Mouse (Mus musculus): ENCODE results near the gene Olr1. TPM values are rescaled to one million over a fixed set of nuclear protein-coding genes. Genes with fewer than 3 reads are reported as not detected.

The Olr1 gene
- not detected in 2 replicates for polyA plus RNA-seq (2015; fragmentation: Nextera tagmentation; extraction: Ambion mirVana)

- Histone ChIP-seq H3K27ac (no peak within 1 kb of the TSS), H3K27me3 (no peaks in the 10 kb centered on the region), H3K36me3 (no peaks in the 10 kb centered on the region), H3K9me3 (peaks cover 4% of the 10 kb centered on the region), H3K4me3 (no peak within 1 kb of the TSS), H3K4me1 (no peaks in the 10 kb centered on the region), H3K4me2 (replicated peaks) (no peak within 1 kb of the TSS), H3K9ac (no peak within 1 kb of the TSS)
- WGBS, result 85% methylated on average over 9 of the region's 9 CpGs
- ATAC-seq (ENCODE audit: low FRiP score, low read depth), result no peak
Measured at GRCm38 (mm10) chr6:129507024-129507423, at the start of gene Olr1. TSS of gene Olr1 (minus strand) at chr6:129507165.

GRCm38 (mm10) chr6:129548009-129548408 lies 41.0 kb upstream of the Olr1 start:
- H3K36me3 ChIP-seq, result no peaks in the 10 kb centered on the region
- no peak overlapping the region for H3K4me2 ChIP-seq (replicated peaks)
- no peak overlapping the region for H3K9ac ChIP-seq
- no peaks in the 10 kb centered on the region for H3K4me1 ChIP-seq
- no peaks in the 10 kb centered on the region for H3K27me3 ChIP-seq
- WGBS, result 70% methylated on average over 3 of the region's 3 CpGs
- no peaks in the 10 kb centered on the region for H3K9me3 ChIP-seq
- no peak overlapping the region for H3K27ac ChIP-seq
- no peak for ATAC-seq (ENCODE audit: low FRiP score, low read depth)
- H3K4me3 ChIP-seq, result no peak overlapping the region

- no peak for ATAC-seq (ENCODE audit: low FRiP score, low read depth)
- Histone ChIP-seq H3K9me3 (no peaks in the 10 kb centered on the region), H3K4me1 (no peaks in the 10 kb centered on the region), H3K36me3 (0 out of 2 replicates have a peak, but pooled peaks cover 7% of the 10 kb centered on the region), H3K9ac (no peak overlapping the region), H3K4me3 (no peak overlapping the region), H3K27me3 (no peaks in the 10 kb centered on the region), H3K27ac (no peak overlapping the region), H3K4me2 (replicated peaks) (no peak overlapping the region)
- 82% methylated on average over 2 of the region's 2 CpGs for WGBS
Measured at GRCm38 (mm10) chr6:129547277-129547676, 40.3 kb upstream of the Olr1 start.

GRCm38 (mm10) chr6:129543709-129544606 lies 37.0 kb upstream of the Olr1 start:
- 66% methylated on average over 6 of the region's 6 CpGs for WGBS
- no peaks in the 10 kb centered on the region for H3K4me1 ChIP-seq
- H3K27me3 ChIP-seq, result no peaks in the 10 kb centered on the region
- no peak overlapping the region for H3K9ac ChIP-seq
- no peak overlapping the region for H3K27ac ChIP-seq
- peak; percentile 82 for ATAC-seq (ENCODE audit: low FRiP score, low read depth)
- H3K36me3 ChIP-seq, result peaks cover 37% of the 10 kb centered on the region
- H3K4me3 ChIP-seq, result no peak overlapping the region
- H3K9me3 ChIP-seq, result no peaks in the 10 kb centered on the region
- no peak overlapping the region for H3K4me2 ChIP-seq (replicated peaks)

- Histone ChIP-seq H3K27ac (no peak overlapping the region), H3K36me3 (peaks cover 52% of the 10 kb centered on the region), H3K9ac (no peak overlapping the region), H3K4me1 (no peaks in the 10 kb centered on the region), H3K4me2 (replicated peaks) (no peak overlapping the region), H3K27me3 (no peaks in the 10 kb centered on the region), H3K4me3 (no peak overlapping the region), H3K9me3 (no peaks in the 10 kb centered on the region)
- no peak for ATAC-seq (ENCODE audit: low FRiP score, low read depth)
- 86% methylated on average over 3 of the region's 3 CpGs for WGBS
Measured at GRCm38 (mm10) chr6:129542540-129542939, 35.6 kb upstream of the Olr1 start.

- no peaks in the 10 kb centered on the region for H3K27me3 ChIP-seq
- H3K36me3 ChIP-seq, result peaks cover 53% of the 10 kb centered on the region
- no peak for ATAC-seq (ENCODE audit: low FRiP score, low read depth)
- no peak overlapping the region for H3K27ac ChIP-seq
- no peak overlapping the region for H3K9ac ChIP-seq
- H3K4me3 ChIP-seq, result no peak overlapping the region
- no peaks in the 10 kb centered on the region for H3K4me1 ChIP-seq
- H3K4me2 ChIP-seq (replicated peaks), result no peak overlapping the region
- H3K9me3 ChIP-seq, result no peaks in the 10 kb centered on the region
- 90% methylated on average over 9 of the region's 9 CpGs for WGBS
Measured at GRCm38 (mm10) chr6:129541931-129542330, 35.0 kb upstream of the Olr1 start.

- H3K36me3 ChIP-seq, result peaks cover 53% of the 10 kb centered on the region
- no peak for ATAC-seq (ENCODE audit: low FRiP score, low read depth)
Measured at GRCm38 (mm10) chr6:129538555-129538954, 31.6 kb upstream of the Olr1 start.

GRCm38 (mm10) chr6:129535723-129536122 lies 28.8 kb upstream of the Olr1 start:
- H3K9me3 ChIP-seq, result no peaks in the 10 kb centered on the region
- no peak overlapping the region for H3K4me3 ChIP-seq
- peaks cover 33% of the 10 kb centered on the region for H3K36me3 ChIP-seq
- no peak overlapping the region for H3K27ac ChIP-seq
- H3K4me2 ChIP-seq (replicated peaks), result no peak overlapping the region; the same call in 1 of the 2 replicates
- H3K9ac ChIP-seq, result no peak overlapping the region
- H3K4me1 ChIP-seq, result peaks cover 22% of the 10 kb centered on the region
- ATAC-seq (ENCODE audit: low FRiP score, low read depth), result no peak
- 78% methylated on average over 4 of the region's 4 CpGs for WGBS
- no peaks in the 10 kb centered on the region for H3K27me3 ChIP-seq

More at GRCm38 (mm10) chr6:129538555-129538954, 31.6 kb upstream of the Olr1 start:
- no peaks in the 10 kb centered on the region for H3K27me3 ChIP-seq
- H3K4me2 ChIP-seq (replicated peaks), result no peak overlapping the region
- H3K4me1 ChIP-seq, result peaks cover 18% of the 10 kb centered on the region
- WGBS, result 89% methylated on average over 6 of the region's 6 CpGs
- no peak overlapping the region for H3K9ac ChIP-seq
- no peak overlapping the region for H3K4me3 ChIP-seq
- no peaks in the 10 kb centered on the region for H3K9me3 ChIP-seq
- no peak overlapping the region for H3K27ac ChIP-seq

GRCm38 (mm10) chr6:129534627-129535190 lies 27.7 kb upstream of the Olr1 start:
- Histone ChIP-seq H3K27me3 (no peaks in the 10 kb centered on the region), H3K9ac (0 out of 2 replicates have a peak overlapping the region, but pooled peaks have one; percentile 76), H3K27ac (no peak overlapping the region), H3K36me3 (peaks cover 23% of the 10 kb centered on the region), H3K4me1 (peaks cover 22% of the 10 kb centered on the region), H3K4me3 (peak overlapping the region; percentile 86), H3K4me2 (replicated peaks) (peak overlapping the region; percentile 86), H3K9me3 (no peaks in the 10 kb centered on the region)
- ATAC-seq (ENCODE audit: low FRiP score, low read depth), result no peak
- 39% methylated on average over 4 of the region's 4 CpGs for WGBS

GRCm38 (mm10) chr6:129534057-129534456 lies 27.1 kb upstream of the Olr1 start:
- H3K36me3 ChIP-seq, result peaks cover 16% of the 10 kb centered on the region
- peak overlapping the region; percentile 86 for H3K4me3 ChIP-seq
- H3K9ac ChIP-seq, result peak overlapping the region; percentile 76
- ATAC-seq (ENCODE audit: low FRiP score, low read depth), result peak; percentile 21; the same call in 1 of the 2 replicates
- no peak overlapping the region for H3K27ac ChIP-seq
- H3K4me2 ChIP-seq (replicated peaks), result peak overlapping the region; percentile 86
- H3K9me3 ChIP-seq, result no peaks in the 10 kb centered on the region
- H3K27me3 ChIP-seq, result no peaks in the 10 kb centered on the region
- H3K4me1 ChIP-seq, result peaks cover 22% of the 10 kb centered on the region
- 15% methylated on average over 9 of the region's 9 CpGs for WGBS

- H3K27ac ChIP-seq, result no peak within 1 kb of the TSS
- peaks cover 22% of the 10 kb centered on the region for H3K4me1 ChIP-seq
- no peaks in the 10 kb centered on the region for H3K9me3 ChIP-seq
- peak within 1 kb of the TSS; percentile 76 for H3K9ac ChIP-seq
- WGBS, result under 1% methylated on average over 55 of the region's 55 CpGs
- no peaks in the 10 kb centered on the region for H3K27me3 ChIP-seq
- peak within 1 kb of the TSS; percentile 86 for H3K4me2 ChIP-seq (replicated peaks)
- ATAC-seq (ENCODE audit: low FRiP score, low read depth), result peak; percentile 83
- H3K36me3 ChIP-seq, result peaks cover 8% of the 10 kb centered on the region
- H3K4me3 ChIP-seq, result peak within 1 kb of the TSS; percentile 86
Measured at GRCm38 (mm10) chr6:129532942-129533860, 26.2 kb upstream of the Olr1 start, which contains the start of gene Gabarapl1. TSS of gene Gabarapl1 (plus strand) at chr6:129533160.

All from limb, embryonic 13.5 days (tissue).